Mouse (Mus musculus): ENCODE measurements around the gene Gria1. TPM values are rescaled to one million over a fixed set of nuclear protein-coding genes. Genes with fewer than 3 reads are reported as not detected.

The Gria1 gene
- polyA plus RNA-seq, 1 experiment: 0.01 TPM

GRCm38 (mm10) chr11:57051666-57052562, 40.7 kb downstream of the Gria1 start:
- no peak for DNase-seq (ENCODE audit: low read depth in 1 of 2, low spot score in 2 of 2)
- WGBS: 60% methylated on average over 6 of the region's 6 CpGs
- no peak overlapping the region for H3K27ac ChIP-seq (ENCODE audit: insufficient read depth, low read length)
- no peaks in the 10 kb centered on the region for H3K27me3 ChIP-seq (ENCODE audit: control insufficient read depth, insufficient read depth, low read length)
- TF ChIP-seq POLR2A (IDR thresholded peaks at IDR 0.05; ENCODE audit: low read depth, low read length): no peak
- TF ChIP-seq CTCF (IDR thresholded peaks at IDR 0.05; ENCODE audit: extremely low read depth, insufficient read depth, insufficient read length, insufficient replicate concordance): no peak
- H3K4me1 ChIP-seq (ENCODE audit: control insufficient read depth, insufficient read depth, insufficient read length): no peaks in the 10 kb centered on the region
- no peaks in the 10 kb centered on the region for H3K36me3 ChIP-seq (ENCODE audit: control insufficient read depth, insufficient read depth, low read length)
- H3K4me3 ChIP-seq (ENCODE audit: extremely low read depth, insufficient read depth, insufficient read length): no peak overlapping the region

GRCm38 (mm10) chr11:57062441-57062840, 51.3 kb downstream of the Gria1 start:
- WGBS: 79% methylated on average over 3 of the region's 3 CpGs
- H3K27me3 ChIP-seq (ENCODE audit: control insufficient read depth, insufficient read depth, low read length): no peaks in the 10 kb centered on the region
- no peaks in the 10 kb centered on the region for H3K4me1 ChIP-seq (ENCODE audit: control insufficient read depth, insufficient read depth, insufficient read length)
- no peaks in the 10 kb centered on the region for H3K36me3 ChIP-seq (ENCODE audit: control insufficient read depth, insufficient read depth, low read length)
- no peak for DNase-seq (ENCODE audit: low read depth in 1 of 2, low spot score in 2 of 2)
- H3K4me3 ChIP-seq (ENCODE audit: extremely low read depth, insufficient read depth, insufficient read length): no peak overlapping the region
- no peak overlapping the region for H3K27ac ChIP-seq (ENCODE audit: insufficient read depth, low read length)
- TF ChIP-seq POLR2A (IDR thresholded peaks at IDR 0.05; ENCODE audit: low read depth, low read length) (no peak), CTCF (IDR thresholded peaks at IDR 0.05; ENCODE audit: extremely low read depth, insufficient read depth, insufficient read length, insufficient replicate concordance) (no peak)

- Histone ChIP-seq H3K4me1 (ENCODE audit: control insufficient read depth, insufficient read depth, insufficient read length) (no peaks in the 10 kb centered on the region), H3K27me3 (ENCODE audit: control insufficient read depth, insufficient read depth, low read length) (no peaks in the 10 kb centered on the region), H3K27ac (ENCODE audit: insufficient read depth, low read length) (no peak overlapping the region), H3K4me3 (ENCODE audit: extremely low read depth, insufficient read depth, insufficient read length) (no peak overlapping the region), H3K36me3 (ENCODE audit: control insufficient read depth, insufficient read depth, low read length) (no peaks in the 10 kb centered on the region)
- DNase-seq (ENCODE audit: low read depth in 1 of 2, low spot score in 2 of 2): no peak
- TF ChIP-seq POLR2A (IDR thresholded peaks at IDR 0.05; ENCODE audit: low read depth, low read length) (no peak), CTCF (IDR thresholded peaks at IDR 0.05; ENCODE audit: extremely low read depth, insufficient read depth, insufficient read length, insufficient replicate concordance) (no peak)
- WGBS: 91% methylated on average over 8 of the region's 8 CpGs
Measured at GRCm38 (mm10) chr11:57070196-57070901, 59.2 kb downstream of the Gria1 start.

- no peak overlapping the region for H3K4me3 ChIP-seq (ENCODE audit: extremely low read depth, insufficient read depth, insufficient read length)
- no peaks in the 10 kb centered on the region for H3K4me1 ChIP-seq (ENCODE audit: control insufficient read depth, insufficient read depth, insufficient read length)
- TF ChIP-seq CTCF (IDR thresholded peaks at IDR 0.05; ENCODE audit: extremely low read depth, insufficient read depth, insufficient read length, insufficient replicate concordance) (no peak), POLR2A (IDR thresholded peaks at IDR 0.05; ENCODE audit: low read depth, low read length) (no peak)
- H3K27me3 ChIP-seq (ENCODE audit: control insufficient read depth, insufficient read depth, low read length): no peaks in the 10 kb centered on the region
- H3K36me3 ChIP-seq (ENCODE audit: control insufficient read depth, insufficient read depth, low read length): no peaks in the 10 kb centered on the region
- 73% methylated on average over 6 of the region's 6 CpGs for WGBS
- DNase-seq (ENCODE audit: low read depth in 1 of 2, low spot score in 2 of 2): no peak
- H3K27ac ChIP-seq (ENCODE audit: insufficient read depth, low read length): no peak overlapping the region
Measured at GRCm38 (mm10) chr11:57072171-57072570, 61.0 kb downstream of the Gria1 start.

GRCm38 (mm10) chr11:57079423-57079822, 68.2 kb downstream of the Gria1 start:
- no peak overlapping the region for H3K27ac ChIP-seq (ENCODE audit: insufficient read depth, low read length)
- no peaks in the 10 kb centered on the region for H3K4me1 ChIP-seq (ENCODE audit: control insufficient read depth, insufficient read depth, insufficient read length)
- H3K27me3 ChIP-seq (ENCODE audit: control insufficient read depth, insufficient read depth, low read length): no peaks in the 10 kb centered on the region
- no peaks in the 10 kb centered on the region for H3K36me3 ChIP-seq (ENCODE audit: control insufficient read depth, insufficient read depth, low read length)
- WGBS: 78% methylated on average over 3 of the region's 3 CpGs
- no peak for DNase-seq (ENCODE audit: low read depth in 1 of 2, low spot score in 2 of 2)
- no peak for TF ChIP-seq CTCF (IDR thresholded peaks at IDR 0.05; ENCODE audit: extremely low read depth, insufficient read depth, insufficient read length, insufficient replicate concordance)
- no peak for TF ChIP-seq POLR2A (IDR thresholded peaks at IDR 0.05; ENCODE audit: low read depth, low read length)
- no peak overlapping the region for H3K4me3 ChIP-seq (ENCODE audit: extremely low read depth, insufficient read depth, insufficient read length)

- H3K4me3 ChIP-seq (ENCODE audit: extremely low read depth, insufficient read depth, insufficient read length): no peak overlapping the region
- H3K4me1 ChIP-seq (ENCODE audit: control insufficient read depth, insufficient read depth, insufficient read length): no peaks in the 10 kb centered on the region
- no peak for TF ChIP-seq CTCF (IDR thresholded peaks at IDR 0.05; ENCODE audit: extremely low read depth, insufficient read depth, insufficient read length, insufficient replicate concordance)
- no peak for TF ChIP-seq POLR2A (IDR thresholded peaks at IDR 0.05; ENCODE audit: low read depth, low read length)
- H3K27ac ChIP-seq (ENCODE audit: insufficient read depth, low read length): no peak overlapping the region
- DNase-seq (ENCODE audit: low read depth in 1 of 2, low spot score in 2 of 2): no peak
- H3K36me3 ChIP-seq (ENCODE audit: control insufficient read depth, insufficient read depth, low read length): no peaks in the 10 kb centered on the region
- H3K27me3 ChIP-seq (ENCODE audit: control insufficient read depth, insufficient read depth, low read length): no peaks in the 10 kb centered on the region
- 76% methylated on average over 5 of the region's 5 CpGs for WGBS
Measured at GRCm38 (mm10) chr11:57089527-57089926, 78.3 kb downstream of the Gria1 start.
